Mouse (Mus musculus) stomach, postnatal 0 days (tissue): Measurements from ENCODE around the gene Erv3. TPM values are rescaled to one million over a fixed set of nuclear protein-coding genes. Genes with fewer than 3 reads are reported as not detected.
A peak's percentile ranks its signal among the peaks of the same experiment; 100 is the strongest.

ENCODE experiments used
- ATAC-seq: fragments of 200-750 bp; cut with Nextera tagmentation; 2 replicates; pipeline ENCODE4 v1.8.0; 2017; ENCODE audit not compliant: low FRiP score, low TSS enrichment
- DNase-seq: peaks from one replicate; pipeline ENCODE4 v3.0.0-alpha.2; 2016; ENCODE audit warnings: low spot score
- H3K27ac ChIP-seq: fragments of 300-500 bp; sonication (generic); replicated peaks from 2 replicates; pipeline ENCODE4 v1.5.1; 2014; ENCODE audit warnings: mild to moderate bottlenecking, control low read depth
- H3K27me3 ChIP-seq: fragments of 300-500 bp; sonication (generic); 2 replicates; pipeline ENCODE4 v1.6.1; 2014; ENCODE audit warnings: low read length; ENCODE audit not compliant: control insufficient read depth, insufficient read depth
- H3K36me3 ChIP-seq: fragments of 300-500 bp; sonication (generic); 2 replicates; pipeline ENCODE4 v1.6.1; 2014; ENCODE audit warnings: low read length, mixed read lengths; ENCODE audit not compliant: control insufficient read depth, insufficient read depth
- H3K4me1 ChIP-seq: fragments of 300-500 bp; sonication (generic); replicated peaks from 2 replicates; pipeline ENCODE4 v1.6.1; 2014; ENCODE audit warnings: antibody characterized with exemption; ENCODE audit not compliant: control insufficient read depth, insufficient read depth
- H3K4me2 ChIP-seq: fragments of 300-500 bp; sonication (generic); replicated peaks from 2 replicates; pipeline ENCODE4 v1.6.1; 2014; ENCODE audit warnings: low read depth, mild to moderate bottlenecking, control low read depth, moderate library complexity
- H3K4me3 ChIP-seq: fragments of 300-500 bp; sonication (generic); 2 replicates; pipeline ENCODE4 v1.5.1; 2014; ENCODE audit warnings: low read depth, low read length, control low read depth
- H3K9ac ChIP-seq: fragments of 300-500 bp; sonication (generic); 2 replicates; pipeline ENCODE4 v1.6.1; 2014; ENCODE audit warnings: mild to moderate bottlenecking, low read length, control low read depth, mixed read lengths
- H3K9me3 ChIP-seq: fragments of 300-500 bp; sonication (generic); 2 replicates; pipeline ENCODE4 v1.6.1; 2016; ENCODE audit warnings: low read length; ENCODE audit not compliant: control insufficient read depth
- CTCF ChIP-seq: IDR thresholded peaks from 2 replicates; pipeline ENCODE4 v1.5.1; 2016; ENCODE audit warnings: antibody characterized with exemption, low read depth, mild to moderate bottlenecking, moderate library complexity
- EP300 ChIP-seq: optimal IDR thresholded peaks from 2 replicates; pipeline ENCODE3; 2016; ENCODE audit warnings: antibody characterized with exemption
- WGBS: fragments of 180-500 bp; shearing (Covaris S2); extraction: QIAGEN DNeasy Blood & Tissue Kit; methylation state at CpG from one replicate; pipeline ENCODE4 v1.1.7; 2014; 5-methylcytosine and 5-hydroxymethylcytosine counted together
- polyA plus RNA-seq: library from polyadenylated mRNA; unstranded; fragments of >200 nt; fragmentation: Nextera tagmentation; extraction: Ambion mirVana; gene quantifications from 2 replicates; pipeline ENCODE4 v1.2.1, GENCODE M21; 2015

Gene Erv3
- polyA plus RNA-seq, 1 experiment from 2014 or later: not detected

GRCm38 (mm10) chr2:131895106-131895505, 35.6 kb upstream of the Erv3 start:
- Histone ChIP-seq H3K27me3 (no peaks in the 10 kb centered on the region), H3K4me3 (no peak overlapping the region), H3K36me3 (no peaks in the 10 kb centered on the region), H3K4me2 (no peak overlapping the region), H3K9me3 (no peaks in the 10 kb centered on the region), H3K4me1 (no peaks in the 10 kb centered on the region), H3K27ac (no peak overlapping the region), H3K9ac (no peak overlapping the region)
- DNase-seq (no peak), ATAC-seq (peak; percentile 70; the same call in 1 of the 2 replicates)
- TF ChIP-seq CTCF: no peak
- no peak for TF ChIP-seq EP300
- WGBS: 58% methylated on average over 2 of the region's 2 CpGs

GRCm38 (mm10) chr2:131892534-131892933, 33.0 kb upstream of the Erv3 start:
- peak overlapping the region; percentile 40; the same call in 1 of the 2 replicates for H3K27ac ChIP-seq

GRCm38 (mm10) chr2:131888233-131888632, 28.7 kb upstream of the Erv3 start:
- Histone ChIP-seq H3K4me3 (no peak overlapping the region), H3K9me3 (no peaks in the 10 kb centered on the region), H3K9ac (no peak overlapping the region), H3K27ac (no peak overlapping the region), H3K4me2 (no peak overlapping the region), H3K27me3 (no peaks in the 10 kb centered on the region), H3K4me1 (no peaks in the 10 kb centered on the region), H3K36me3 (no peaks in the 10 kb centered on the region)
- TF ChIP-seq EP300 (no peak), CTCF (no peak)
- no peak for DNase-seq
- no peak for ATAC-seq
- 48% methylated on average over 7 of the region's 7 CpGs for WGBS

More at GRCm38 (mm10) chr2:131892534-131892933, 33.0 kb upstream of the Erv3 start:
- 38% methylated on average over 5 of the region's 5 CpGs for WGBS
- Histone ChIP-seq H3K27me3 (no peaks in the 10 kb centered on the region), H3K9me3 (no peaks in the 10 kb centered on the region), H3K4me1 (no peaks in the 10 kb centered on the region), H3K4me2 (no peak overlapping the region), H3K4me3 (no peak overlapping the region), H3K9ac (no peak overlapping the region), H3K36me3 (no peaks in the 10 kb centered on the region)
- ATAC-seq: no peak
- TF ChIP-seq CTCF (no peak), EP300 (no peak)
- no peak for DNase-seq

GRCm38 (mm10) chr2:131886503-131887160, 27.1 kb upstream of the Erv3 start:
- Histone ChIP-seq H3K9ac (no peak overlapping the region), H3K27ac (no peak overlapping the region), H3K36me3 (no peaks in the 10 kb centered on the region), H3K27me3 (no peaks in the 10 kb centered on the region), H3K4me2 (no peak overlapping the region), H3K4me1 (no peaks in the 10 kb centered on the region), H3K9me3 (no peaks in the 10 kb centered on the region), H3K4me3 (no peak overlapping the region)
- no peak for TF ChIP-seq CTCF
- no peak for TF ChIP-seq EP300
- 76% methylated on average over 6 of the region's 6 CpGs for WGBS
- DNase-seq (no peak), ATAC-seq (no peak)

GRCm38 (mm10) chr2:131883136-131883535, 23.6 kb upstream of the Erv3 start:
- no peaks in the 10 kb centered on the region for H3K9me3 ChIP-seq
- no peaks in the 10 kb centered on the region for H3K27me3 ChIP-seq
- H3K9ac ChIP-seq: no peak overlapping the region
- DNase-seq: no peak
- H3K36me3 ChIP-seq: no peaks in the 10 kb centered on the region
- no peaks in the 10 kb centered on the region for H3K4me1 ChIP-seq
- ATAC-seq: no peak
- TF ChIP-seq EP300: no peak
- TF ChIP-seq CTCF: no peak
- H3K4me2 ChIP-seq: no peak overlapping the region
- H3K27ac ChIP-seq: no peak overlapping the region
- 49% methylated on average over 2 of the region's 2 CpGs for WGBS
- H3K4me3 ChIP-seq: no peak overlapping the region

- DNase-seq: no peak
- Histone ChIP-seq H3K27me3 (no peaks in the 10 kb centered on the region), H3K9me3 (no peaks in the 10 kb centered on the region), H3K36me3 (no peaks in the 10 kb centered on the region), H3K4me3 (no peak overlapping the region), H3K4me2 (no peak overlapping the region), H3K9ac (no peak overlapping the region), H3K27ac (no peak overlapping the region), H3K4me1 (no peaks in the 10 kb centered on the region)
- TF ChIP-seq EP300 (no peak), CTCF (no peak)
- ATAC-seq: no peak
- WGBS: 59% methylated on average over 4 of the region's 4 CpGs
Measured at GRCm38 (mm10) chr2:131881766-131882165, 22.2 kb upstream of the Erv3 start.
